Mouse (Mus musculus) fibroblast of lung, adult 2 months (primary cell): ENCODE data around the gene Tnip1.
"Not testable (repeated sequence)": the region's sequence is repeated elsewhere in the genome, so short reads cannot be mapped to it uniquely, and the experiment has no call there.

ENCODE experiments used
- DNase-seq: peaks from one replicate; pipeline ENCODE4 v3.0.0-alpha.2; 2011; ENCODE audit warnings: low read depth

The Tnip1 gene

GRCm38 (mm10) chr11:54910081-54910665, 52.5 kb downstream of the Tnip1 start:
- DNase-seq, result no peak

- DNase-seq, result no peak
Observed at GRCm38 (mm10) chr11:54909273-54909672, 53.4 kb downstream of the Tnip1 start.

GRCm38 (mm10) chr11:54907259-54907658, 55.5 kb downstream of the Tnip1 start:
- DNase-seq, result no peak

GRCm38 (mm10) chr11:54906466-54906865, 56.3 kb downstream of the Tnip1 start:
- no peak for DNase-seq

GRCm38 (mm10) chr11:54905931-54906330, 56.8 kb downstream of the Tnip1 start:
- no peak for DNase-seq

- no peak for DNase-seq
Observed at GRCm38 (mm10) chr11:54905086-54905485, 57.6 kb downstream of the Tnip1 start.

- no peak for DNase-seq
Observed at GRCm38 (mm10) chr11:54903940-54904706, 58.6 kb downstream of the Tnip1 start.

- no peak for DNase-seq
Observed at GRCm38 (mm10) chr11:54903339-54903738, 59.4 kb downstream of the Tnip1 start.

GRCm38 (mm10) chr11:54902333-54903323, 60.1 kb downstream of the Tnip1 start, which contains the start of gene Gpx3:
Gpx3 (plus strand) TSS chr11:54902453.
- DNase-seq, result no peak

GRCm38 (mm10) chr11:54899657-54900056, 63.1 kb downstream of the Tnip1 start:
- no peak for DNase-seq

- peak; percentile 81 for DNase-seq
Observed at GRCm38 (mm10) chr11:54897470-54897869, 65.2 kb downstream of the Tnip1 start.

GRCm38 (mm10) chr11:54896646-54897045, 66.1 kb downstream of the Tnip1 start:
- not testable (repeated sequence) for DNase-seq

- DNase-seq, result no peak
Observed at GRCm38 (mm10) chr11:54894589-54894988, 68.1 kb downstream of the Tnip1 start.

- DNase-seq, result no peak
Observed at GRCm38 (mm10) chr11:54892091-54892490, 70.6 kb downstream of the Tnip1 start.

GRCm38 (mm10) chr11:54891341-54891740, 71.4 kb downstream of the Tnip1 start:
- no peak for DNase-seq

GRCm38 (mm10) chr11:54887927-54888326, 74.8 kb downstream of the Tnip1 start:
- no peak for DNase-seq

GRCm38 (mm10) chr11:54885406-54885805, 77.3 kb downstream of the Tnip1 start:
- no peak for DNase-seq

GRCm38 (mm10) chr11:54884937-54885336, 77.8 kb downstream of the Tnip1 start:
- peak; percentile 87 for DNase-seq

- DNase-seq, result no peak
Observed at GRCm38 (mm10) chr11:54884197-54884828, 78.4 kb downstream of the Tnip1 start.

- DNase-seq, result peak; percentile 98
Observed at GRCm38 (mm10) chr11:54882671-54883070, 80.0 kb downstream of the Tnip1 start.

GRCm38 (mm10) chr11:54881051-54881474, 81.7 kb downstream of the Tnip1 start:
- peak; percentile 75 for DNase-seq

- DNase-seq, result no peak
Observed at GRCm38 (mm10) chr11:54879922-54880321, 82.8 kb downstream of the Tnip1 start.
